24 mouse cellular contexts compared by ENCODE assay signal in genomic region chr6:116642942-116643341, GRCm38 (mm10). TPM values are rescaled to one million over a fixed set of nuclear protein-coding genes. Genes with fewer than 3 reads are reported as not detected.
DNase-seq lines count a peak whose midpoint lies in the region; ATAC-seq and TF ChIP-seq lines count a peak whose summit lies in the region.
"Had no signal": no experiment of that assay in that cellular context is flagged by ENCODE, and none has a peak within 500 bp of the region (broad histone marks: within the 10 kb centered on the region; RNA-seq: fewer than 3 reads in every experiment).

No protein-coding gene starts in this region.

- no peak overlapping the region for H3K4me3 ChIP-seq in left cerebral cortex, adult 2 months
- H3K4me3 ChIP-seq: embryonic facial prominence, embryonic 10.5 days; heart, embryonic 12.5 days; hindbrain, embryonic 15.5 days; midbrain, embryonic 10.5 days; stomach, embryonic 15.5 days had no signal

- no peak for DNase-seq in frontal cortex, postnatal 10 days (ENCODE audit: low spot score in 2 of 2)
- DNase-seq in left cerebral cortex, adult 11 months (ENCODE audit: low spot score) = peak; percentile 23
- DNase-seq in left cerebral cortex, postnatal 4 days = no peak
- peak; percentile 35 to 62 for DNase-seq in left cerebral cortex, adult 2 months (ENCODE audit: extremely low spot score in 1 of 2, low spot score in 2 of 2)
- peak; percentile 53 to 71 for DNase-seq in right cerebral cortex, postnatal 36 days (ENCODE audit: low spot score in 2 of 2)
- no peak for DNase-seq in retina, postnatal 1 day
- no peak for DNase-seq in kidney, postnatal 10 days
- DNase-seq: adrenal gland, adult 2 months; cerebellum, adult 18-20 months; gastrocnemius, postnatal 25 days; kidney, postnatal 14 days; liver; liver, postnatal 0 days; thymus, postnatal 14 days had no signal

- H3K27ac ChIP-seq in left cerebral cortex, adult 2 months = peak overlapping the region; percentile 77
- H3K27ac ChIP-seq: embryonic facial prominence, embryonic 10.5 days; hindbrain, embryonic 15.5 days; midbrain, embryonic 10.5 days; stomach, embryonic 15.5 days had no signal

- peak; percentile 90 for ATAC-seq in frontal cortex, adult (ENCODE audit: low TSS enrichment)
- ATAC-seq: forebrain, embryonic 14.5 days; intestine, embryonic 16.5 days; liver, postnatal 0 days had no signal

- TF ChIP-seq CTCF in left cerebral cortex, adult 2 months (IDR thresholded peaks at IDR 0.05) = no peak

- intact Hi-C loops in left cerebral cortex, postnatal 4 days (cut with DNase I) = no loop called here
- intact Hi-C loops in left cerebral cortex, adult 2 months (cut with DNase I) = loop anchor here (5.0 kb wide), 1 partner anchor 259 kb away; no protein-coding TSS in a partner anchor

RNA-seq across cellular contexts. Expression of gene Depp1, which starts 7.5 kb away (rescaled TPM):
- total RNA-seq in left cerebral cortex, postnatal 4 days (2021) = 1 to 10 TPM in 1 of 2 experiments, under 1 TPM in 1; 0.54 to 2.7 TPM
- 1 to 10 TPM; 1.8 to 2.0 TPM for total RNA-seq in left cerebral cortex, adult 2 months (2021)
- total RNA-seq: MEL had no signal

RNA-seq across cellular contexts. Expression of gene Zfp422, which starts 14.1 kb away (rescaled TPM):
- 10 to 100 TPM; 42.0 to 49.9 TPM for total RNA-seq in left cerebral cortex, postnatal 4 days (2021)
- 10 to 100 TPM; 21.9 to 24.1 TPM for total RNA-seq in left cerebral cortex, adult 2 months (2021)
- total RNA-seq: MEL had no signal

RNA-seq across cellular contexts. Expression of gene Rassf4, which starts 30.8 kb away (rescaled TPM):
- 1 to 10 TPM; 2.9 to 3.4 TPM for total RNA-seq in left cerebral cortex, postnatal 4 days (2021)
- total RNA-seq in left cerebral cortex, adult 2 months (2021) = 1 to 10 TPM; 4.5 to 6.0 TPM

RNA-seq across cellular contexts. Expression of gene Olfr215, which starts 58.9 kb away (rescaled TPM):
- not detected for total RNA-seq in left cerebral cortex, postnatal 4 days (2021)
- total RNA-seq in left cerebral cortex, adult 2 months (2021) = not detected
- total RNA-seq: adrenal gland, adult 2 months; gastrocnemius, postnatal 25 days; layer of hippocampus, adult 8-10 months; MEL had no signal

Comparison
In these comparisons a context has a peak if more than half of its experiments do, and no peak if none do; other contexts are left out.
1. DNase-seq: peak in left cerebral cortex, adult 11 months (single experiment), left cerebral cortex, adult 2 months (2 of 2) and right cerebral cortex, postnatal 36 days (2 of 2); none in frontal cortex, postnatal 10 days (0 of 2), left cerebral cortex, postnatal 4 days (single experiment), retina, postnatal 1 day (single experiment) and kidney, postnatal 10 days (single experiment).